Mouse (Mus musculus): ENCODE results near the gene Derl3. TPM values are rescaled to one million over a fixed set of nuclear protein-coding genes. Genes with fewer than 3 reads are reported as not detected.
A peak's percentile ranks its signal among the peaks of the same experiment; 100 is the strongest.

The Derl3 gene
- total RNA-seq, 2 experiments from 2014 or later, result 4.8 to 5.4 TPM

GRCm38 (mm10) chr10:75906882-75907281 is 13.7 kb downstream of the Derl3 start:
- no peak for DNase-seq (ENCODE audit: low spot score in 2 of 2)

- no peak for DNase-seq (ENCODE audit: low spot score in 2 of 2)
Observed at GRCm38 (mm10) chr10:75910698-75911097, 17.5 kb downstream of the Derl3 start.

- no peak for DNase-seq (ENCODE audit: low spot score in 2 of 2)
Observed at GRCm38 (mm10) chr10:75913013-75913589, 19.9 kb downstream of the Derl3 start.

GRCm38 (mm10) chr10:75915557-75915956 is 22.3 kb downstream of the Derl3 start:
- DNase-seq (ENCODE audit: low spot score in 2 of 2), result no peak

GRCm38 (mm10) chr10:75916840-75917239 is 23.6 kb downstream of the Derl3 start:
- DNase-seq (ENCODE audit: low spot score in 2 of 2), result no peak

GRCm38 (mm10) chr10:75919026-75919425 is 25.8 kb downstream of the Derl3 start:
- no peak for DNase-seq (ENCODE audit: low spot score in 2 of 2)

- peak; percentile 92 to 96 for DNase-seq (ENCODE audit: low spot score in 2 of 2)
Observed at GRCm38 (mm10) chr10:75921026-75921725, 28.0 kb downstream of the Derl3 start, which contains the start of gene Smarcb1. Gene Smarcb1 (minus strand): TSS chr10:75921617.

- peak in 1 of 2 experiments; percentile 27 for DNase-seq (ENCODE audit: low spot score in 2 of 2)
Observed at GRCm38 (mm10) chr10:75921726-75922560, 28.7 kb downstream of the Derl3 start.

- DNase-seq (ENCODE audit: low spot score in 2 of 2), result no peak
Observed at GRCm38 (mm10) chr10:75924324-75924723, 31.1 kb downstream of the Derl3 start.

GRCm38 (mm10) chr10:75926396-75926795 is 33.2 kb downstream of the Derl3 start:
- no peak for DNase-seq (ENCODE audit: low spot score in 2 of 2)

GRCm38 (mm10) chr10:75930304-75930703 is 37.1 kb downstream of the Derl3 start:
- no peak for DNase-seq (ENCODE audit: low spot score in 2 of 2)

- DNase-seq (ENCODE audit: low spot score in 2 of 2), result no peak
Observed at GRCm38 (mm10) chr10:75931311-75931710, 38.1 kb downstream of the Derl3 start.

- no peak for DNase-seq (ENCODE audit: low spot score in 2 of 2)
Observed at GRCm38 (mm10) chr10:75932081-75932678, 39.0 kb downstream of the Derl3 start.

GRCm38 (mm10) chr10:75932891-75933290 is 39.7 kb downstream of the Derl3 start, which contains the start of gene Chchd10:
Gene Chchd10 (plus strand): TSS chr10:75933130.
- no peak for DNase-seq (ENCODE audit: low spot score in 2 of 2)

- DNase-seq (ENCODE audit: low spot score in 2 of 2), result no peak
Observed at GRCm38 (mm10) chr10:75934991-75935390, 41.8 kb downstream of the Derl3 start.

GRCm38 (mm10) chr10:75935680-75936541 is 42.7 kb downstream of the Derl3 start, which contains the start of gene Mmp11:
Gene Mmp11 (minus strand): TSS chr10:75936496.
- DNase-seq (ENCODE audit: low spot score in 2 of 2), result peak; percentile 69 to 82

GRCm38 (mm10) chr10:75936909-75937667 is 43.9 kb downstream of the Derl3 start:
- no peak for DNase-seq (ENCODE audit: low spot score in 2 of 2)

GRCm38 (mm10) chr10:75937851-75938643 is 44.8 kb downstream of the Derl3 start:
- DNase-seq (ENCODE audit: low spot score in 2 of 2), result no peak
